Mouse (Mus musculus) erythroblast, adult 5-6 weeks (primary cell): ENCODE results near the gene Zfp746. TPM values are rescaled to one million over a fixed set of nuclear protein-coding genes. Genes with fewer than 3 reads are reported as not detected.
A peak's percentile ranks its signal among the peaks of the same experiment; 100 is the strongest.

Experiments
- ATAC-seq: replicated peaks from 2 replicates; pipeline ENCODE4 v1.8.0; 2016; ENCODE audit warnings: moderate number of reproducible peaks, mild to moderate bottlenecking, moderate TSS enrichment, inconsistent platforms; ENCODE audit not compliant: poor library complexity, low FRiP score, severe bottlenecking
- total RNA-seq, 2 experiments: library from RNA; stranded (forward) in 1 of 2; stranded (reverse) in 1 of 2; fragments of 150-400 nt in 1 of 2; fragments of 200-764, 138-1000 nt in 1 of 2; gene quantifications; 2 replicates each; pipeline versions ENCODE4 v1.2.3 to v1.2.4; 2015 to 2017; ENCODE audit warnings: low replicate concordance in 2 of 2

The Zfp746 gene
- total RNA-seq (2015; ENCODE audit: low replicate concordance) (8.1 and 14.2 TPM in 2 replicates), total RNA-seq (2017; ENCODE audit: low replicate concordance) (7.8 and 14.1 TPM in 2 replicates)

DNA sequence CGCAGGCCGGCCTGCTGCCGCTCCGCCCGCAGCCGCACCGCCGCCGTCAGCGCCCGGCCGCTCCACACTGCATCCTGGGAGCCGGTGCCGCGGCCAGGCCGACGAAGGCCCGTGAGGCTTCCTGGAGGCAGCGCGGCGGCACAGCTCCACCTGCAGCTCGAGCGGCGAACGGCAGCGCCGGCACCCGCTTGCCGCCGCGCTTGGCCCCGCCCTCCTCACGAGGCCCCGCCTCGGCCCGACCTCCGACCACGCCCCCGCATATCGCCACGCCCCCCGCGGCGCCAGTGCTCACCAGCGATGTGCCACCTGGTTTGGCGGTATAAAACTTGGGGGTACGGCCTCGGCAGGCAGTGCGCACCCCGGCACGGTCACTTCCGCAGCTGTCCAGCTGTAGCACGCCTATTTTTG lies at the start of gene Zfp746:
Zfp746 (minus strand) TSS at position 123 of the 408 bp plus-strand sequence.
- ATAC-seq = peak; percentile 91

DNA sequence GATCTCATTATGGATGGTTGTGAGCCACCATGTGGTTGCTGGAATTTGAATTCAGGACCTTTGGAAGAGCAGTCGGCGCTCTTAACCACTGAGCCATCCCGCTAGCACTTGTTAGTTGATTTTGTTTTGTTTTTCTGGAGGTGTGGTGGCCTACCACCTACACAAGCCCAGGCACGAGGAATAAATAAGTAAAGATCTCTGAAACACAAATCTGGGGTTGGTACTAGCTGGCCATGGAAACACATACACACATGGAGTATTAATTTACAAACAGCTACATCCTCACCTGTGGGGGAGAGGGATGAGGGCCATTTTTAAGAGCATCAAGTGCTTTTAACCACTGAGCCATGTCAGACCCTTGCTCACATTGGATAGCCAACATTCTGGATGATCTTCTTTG lies 34.7 kb upstream of the Zfp746 start:
- ATAC-seq = peak; percentile 99

DNA sequence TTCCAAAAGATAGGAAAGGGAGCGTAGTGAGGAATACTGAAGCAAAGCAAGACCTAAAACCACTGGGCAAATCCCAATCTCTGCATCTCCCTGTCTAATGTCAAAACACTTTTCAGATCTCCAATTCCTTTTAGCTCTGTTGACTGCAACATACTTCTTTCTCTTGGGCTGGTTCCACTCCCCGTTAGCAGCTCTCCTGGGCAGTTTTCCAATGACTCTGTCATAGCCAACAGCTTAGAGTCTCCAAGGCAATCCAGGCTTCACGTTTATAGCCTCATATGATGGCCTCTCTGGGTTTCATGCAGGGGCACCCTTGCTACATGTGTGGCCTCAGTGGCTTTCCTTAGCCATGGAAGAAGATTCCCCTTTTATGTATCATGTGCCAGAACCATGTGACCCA lies 29.6 kb upstream of the Zfp746 start:
- no peak for ATAC-seq

DNA sequence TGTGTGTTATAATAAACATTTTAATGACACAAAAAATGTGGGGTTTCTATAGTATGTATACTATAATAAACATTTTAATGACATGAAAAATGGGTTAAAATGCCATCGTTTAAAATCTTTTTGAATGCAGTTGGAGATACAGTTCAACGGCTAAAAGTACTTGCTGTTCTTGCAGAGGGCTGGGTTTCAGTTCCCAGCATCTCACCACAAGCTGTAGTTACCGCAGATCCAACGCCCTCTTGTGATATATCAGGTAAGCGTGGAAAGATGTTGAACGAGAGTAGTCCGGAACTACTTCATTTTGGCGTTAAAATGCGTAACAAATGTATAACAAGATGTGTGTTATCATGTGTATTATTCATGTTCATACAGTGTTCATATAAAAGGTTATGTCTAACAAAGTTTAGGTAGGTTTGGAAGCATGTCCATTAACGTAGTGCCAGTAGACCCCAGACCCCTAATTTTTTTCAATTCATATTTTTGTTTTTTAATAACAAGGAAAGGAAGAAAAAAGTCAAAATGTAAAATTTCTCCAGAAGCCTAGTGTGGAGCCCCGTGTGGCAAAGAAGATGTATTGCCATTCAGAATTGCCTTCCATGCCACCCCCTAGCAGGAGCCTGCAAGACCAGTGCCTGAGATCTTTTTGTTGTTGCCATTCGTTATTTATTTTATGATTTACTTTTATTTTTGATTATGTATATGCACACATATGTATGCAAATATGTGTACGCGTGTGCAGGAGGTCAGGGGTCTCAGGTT lies 743 bp upstream of the Zfp746 start:
- no peak for ATAC-seq

DNA sequence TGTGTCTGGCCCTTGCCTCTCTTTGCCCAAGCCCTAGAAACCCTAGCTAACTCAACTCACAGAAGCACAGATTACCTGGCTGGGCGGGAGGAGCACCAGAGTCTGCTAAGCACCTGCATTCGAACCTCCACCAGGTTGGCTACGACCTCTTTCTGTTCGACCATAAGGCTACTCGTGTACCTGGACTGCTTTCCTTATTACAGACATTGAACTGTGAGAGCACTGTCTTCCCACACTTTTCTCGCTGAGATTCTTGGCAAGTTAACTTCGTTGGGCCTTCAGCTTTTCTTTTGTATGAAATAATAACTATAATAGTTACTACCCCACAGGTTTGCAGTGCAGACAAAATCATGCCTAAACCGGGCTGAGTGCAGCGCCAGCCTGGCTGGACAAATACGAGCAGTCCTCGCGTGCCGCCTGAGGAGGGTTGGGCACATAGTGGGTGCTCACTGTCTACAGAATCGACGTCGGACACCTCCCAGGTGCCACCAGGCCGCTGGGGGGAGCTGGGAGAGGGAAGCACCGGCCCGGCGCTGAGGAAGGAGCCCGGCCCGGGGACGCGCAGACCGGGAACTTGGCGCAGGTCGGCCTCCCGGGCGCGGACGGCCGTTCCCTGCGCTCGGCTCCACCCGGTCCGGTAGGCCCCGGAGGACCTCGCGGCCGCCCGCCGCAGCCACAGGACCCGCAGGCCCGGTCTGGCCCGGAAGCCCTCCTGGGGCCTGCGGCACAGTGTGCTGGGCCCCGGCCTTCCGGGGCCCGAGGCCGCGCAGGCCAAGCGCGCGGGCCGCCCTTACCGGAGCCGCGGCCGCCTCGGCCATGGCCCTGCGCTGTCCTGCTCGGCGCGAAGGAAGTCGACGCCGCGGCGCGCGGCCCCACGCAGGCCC lies 630 bp downstream of the Zfp746 start:
- ATAC-seq = peak; percentile 77

DNA sequence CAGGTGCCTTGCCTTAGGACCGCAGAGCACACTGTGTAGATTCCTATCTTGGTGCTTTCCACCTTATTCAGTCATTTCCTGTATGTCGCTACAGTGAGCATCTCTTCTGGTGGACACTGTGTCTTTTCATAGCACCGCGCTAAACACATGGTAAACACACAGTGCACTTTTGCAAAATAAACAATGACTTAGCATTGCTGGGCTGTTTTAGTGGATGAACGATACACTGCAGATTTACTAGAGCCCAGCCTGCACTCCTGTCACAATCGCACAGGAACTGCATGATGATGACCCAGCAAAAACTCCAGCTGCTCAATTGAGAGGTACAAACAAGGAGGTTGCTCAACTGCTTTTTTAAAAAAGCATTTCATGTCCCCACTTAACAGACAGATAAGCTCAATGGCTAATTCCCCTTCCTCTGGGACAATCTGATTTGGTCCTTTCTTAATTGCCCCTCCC lies 2.6 kb downstream of the Zfp746 start:
- peak; percentile 23; the same call in 1 of the 2 replicates for ATAC-seq

DNA sequence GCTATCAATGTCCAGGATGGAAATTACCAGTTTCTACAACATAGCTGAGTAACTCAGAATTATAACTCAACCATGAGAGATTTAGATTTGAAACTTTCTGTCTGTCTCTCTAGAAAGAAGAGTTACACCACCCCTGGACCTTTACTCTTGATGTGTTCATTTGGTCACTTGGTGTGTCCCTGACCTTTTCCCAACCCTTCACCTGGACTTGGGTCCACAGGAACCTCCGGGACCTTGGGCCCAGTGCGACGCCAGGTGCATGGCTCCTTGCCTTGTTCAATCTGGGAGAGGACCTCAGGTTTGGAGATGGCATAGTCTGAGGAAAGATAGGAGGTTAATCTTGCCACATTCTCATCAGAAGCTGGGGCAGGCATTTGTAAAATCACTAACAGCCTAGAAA lies 4.4 kb downstream of the Zfp746 start:
- no peak for ATAC-seq

DNA sequence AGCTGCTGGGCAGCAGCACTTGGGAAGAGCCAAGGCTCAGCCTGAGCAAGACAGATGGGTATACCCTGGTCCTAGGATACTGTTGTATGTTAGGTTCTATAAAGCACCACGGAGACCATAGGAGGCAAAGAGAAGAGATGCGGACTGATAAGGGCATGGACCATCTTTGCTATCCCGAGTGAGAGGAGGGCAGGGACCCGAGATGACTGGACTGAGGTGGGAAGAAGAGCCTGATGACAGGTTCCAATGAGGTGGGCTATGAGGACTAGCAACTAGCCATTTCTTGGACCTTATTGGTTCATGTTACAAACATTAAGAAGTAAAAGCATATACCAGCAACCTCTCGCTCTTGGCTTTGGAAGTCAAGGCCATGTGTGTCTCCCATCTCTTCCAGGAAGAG lies 5.4 kb downstream of the Zfp746 start:
- ATAC-seq = no peak

DNA sequence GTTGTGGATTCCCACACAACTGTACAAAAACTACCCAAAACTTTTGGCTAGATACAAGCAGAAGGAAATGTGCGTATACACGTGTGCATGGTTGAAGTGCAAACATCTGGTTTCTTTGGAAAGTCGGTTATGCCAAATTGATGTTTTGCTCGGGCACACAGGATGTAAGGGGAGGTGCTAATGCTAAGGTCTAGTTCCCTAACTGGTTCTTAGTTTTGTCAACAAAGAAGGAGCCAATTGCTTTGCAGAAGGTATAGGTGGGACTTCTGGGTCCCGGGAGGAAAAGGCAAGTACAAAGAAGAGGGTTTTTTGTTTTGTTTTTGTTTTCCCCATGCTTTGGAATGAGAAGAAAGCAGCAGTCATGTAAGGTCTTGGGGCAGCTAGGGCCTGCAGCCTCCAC lies 13.1 kb downstream of the Zfp746 start:
- ATAC-seq = no peak

DNA sequence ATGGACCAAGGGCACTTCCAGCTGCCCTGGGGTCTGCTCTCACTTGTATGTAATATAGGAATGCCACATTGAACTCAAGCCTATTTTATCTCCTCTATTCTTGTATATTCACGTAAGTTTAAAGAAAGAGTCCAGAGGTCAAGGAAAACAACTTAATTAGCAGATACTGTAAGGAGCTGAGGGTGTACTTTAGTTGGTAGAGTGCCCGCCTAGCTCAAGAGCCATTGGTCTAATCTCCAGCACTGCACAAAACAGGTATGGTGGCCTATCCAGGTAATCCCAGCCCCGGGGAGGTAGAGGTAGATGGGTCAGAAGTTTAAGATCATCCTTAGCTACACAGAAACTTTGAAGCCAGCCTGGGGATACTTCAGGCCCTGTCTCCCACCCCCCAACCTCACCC lies 18.9 kb downstream of the Zfp746 start:
- ATAC-seq = no peak

DNA sequence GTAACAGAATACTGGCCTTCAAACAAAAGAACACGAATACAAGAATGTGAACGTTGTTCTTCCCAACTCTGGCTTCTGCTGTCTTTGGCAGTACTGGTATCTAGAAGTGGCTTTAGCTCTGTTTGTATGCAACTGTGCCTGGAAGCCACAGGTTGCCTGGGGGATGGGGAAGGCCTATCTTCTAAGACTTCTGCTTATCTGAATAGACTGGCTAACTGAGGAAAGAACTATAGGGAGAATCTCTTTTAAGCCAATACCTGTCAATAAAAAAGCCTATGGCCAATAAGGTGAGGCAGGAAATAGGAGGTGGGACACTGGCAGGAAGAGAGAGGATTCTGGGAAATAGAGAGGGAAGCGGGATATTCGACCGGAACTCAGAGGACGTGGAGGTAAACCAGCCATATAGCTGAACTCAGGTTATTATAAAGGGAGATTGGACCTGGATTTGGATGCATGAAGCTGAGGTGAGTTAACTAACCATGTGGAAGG lies 20.8 kb downstream of the Zfp746 start:
- no peak for ATAC-seq

DNA sequence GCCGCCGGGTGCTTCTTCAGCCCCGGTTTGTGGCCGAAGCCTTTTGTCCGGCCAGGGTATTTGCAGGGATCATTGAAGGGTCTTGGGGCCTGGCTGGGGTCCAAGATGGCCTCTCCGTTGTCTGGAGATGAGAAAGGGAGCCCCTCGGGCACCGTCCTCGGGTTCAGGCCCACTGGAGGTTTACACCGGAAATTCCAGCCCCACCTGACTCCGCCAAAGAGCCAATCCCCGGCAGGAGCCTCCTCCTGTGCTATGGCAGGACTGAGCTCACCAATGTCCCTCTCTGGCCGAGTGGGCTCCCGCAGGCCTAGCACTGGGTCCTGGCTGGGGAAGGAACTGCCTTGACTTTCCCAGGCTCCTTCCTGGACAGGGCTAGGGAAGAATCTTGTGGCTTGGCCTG lies 21.9 kb downstream of the Zfp746 start:
- no peak for ATAC-seq

DNA sequence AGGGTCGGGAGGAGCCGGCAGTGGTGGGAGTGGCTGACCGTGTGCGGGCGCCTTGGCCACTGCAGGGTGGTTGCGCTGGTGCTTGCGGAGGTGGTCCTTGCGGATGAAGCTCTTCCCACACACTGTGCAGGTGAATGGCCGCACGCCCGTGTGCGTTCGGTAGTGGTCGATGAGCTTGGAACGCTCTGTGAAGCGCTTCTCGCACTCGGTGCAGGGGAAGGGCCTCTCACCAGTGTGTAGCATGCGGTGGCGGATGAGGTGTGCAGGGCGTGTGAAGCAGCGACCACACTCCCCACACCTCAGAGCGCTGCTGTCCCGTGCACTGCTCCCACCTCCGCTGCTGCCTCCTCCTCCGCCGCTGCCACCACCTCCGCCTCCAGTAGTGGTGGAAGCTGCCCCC lies 22.5 kb downstream of the Zfp746 start:
- no peak for ATAC-seq

DNA sequence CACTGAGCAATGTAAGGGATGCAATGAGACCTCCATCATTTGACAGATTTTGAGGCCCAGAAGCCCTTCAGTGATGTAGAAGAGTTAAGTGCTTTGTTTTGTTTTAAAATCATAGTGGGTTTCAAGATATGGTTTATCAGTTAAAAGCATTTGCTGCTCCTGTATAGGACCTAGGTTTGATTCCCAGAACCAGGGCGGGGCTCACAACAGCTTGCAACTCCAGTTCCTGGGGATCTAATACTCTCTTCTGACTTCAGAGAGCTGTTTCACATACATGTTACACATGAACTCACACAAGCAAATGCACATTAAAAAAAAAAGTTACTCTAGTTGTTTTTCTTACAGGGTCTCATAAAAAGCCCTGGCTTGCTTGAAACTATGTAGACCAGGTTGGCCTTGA lies 25.5 kb downstream of the Zfp746 start:
- ATAC-seq = no peak

DNA sequence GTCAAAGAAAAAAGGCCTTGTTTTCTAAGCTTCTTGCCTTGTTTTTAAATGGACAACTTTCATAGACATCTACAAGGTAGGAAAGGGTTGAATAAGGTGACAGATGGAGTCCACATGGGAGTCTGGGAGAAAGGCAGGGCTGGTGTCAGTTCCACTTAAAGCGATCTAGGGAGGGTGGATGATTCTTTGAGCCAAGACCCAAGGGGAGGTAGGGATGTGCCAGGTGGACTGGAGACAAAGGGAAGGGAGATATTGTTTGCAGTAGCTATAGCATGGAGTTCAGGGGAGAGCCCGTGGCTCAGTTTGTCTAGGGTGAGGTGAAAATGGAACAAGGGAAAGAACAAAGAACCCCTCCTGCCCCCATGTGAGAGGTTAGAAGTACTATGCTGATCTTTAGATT lies 26.0 kb downstream of the Zfp746 start:
- no peak for ATAC-seq

DNA sequence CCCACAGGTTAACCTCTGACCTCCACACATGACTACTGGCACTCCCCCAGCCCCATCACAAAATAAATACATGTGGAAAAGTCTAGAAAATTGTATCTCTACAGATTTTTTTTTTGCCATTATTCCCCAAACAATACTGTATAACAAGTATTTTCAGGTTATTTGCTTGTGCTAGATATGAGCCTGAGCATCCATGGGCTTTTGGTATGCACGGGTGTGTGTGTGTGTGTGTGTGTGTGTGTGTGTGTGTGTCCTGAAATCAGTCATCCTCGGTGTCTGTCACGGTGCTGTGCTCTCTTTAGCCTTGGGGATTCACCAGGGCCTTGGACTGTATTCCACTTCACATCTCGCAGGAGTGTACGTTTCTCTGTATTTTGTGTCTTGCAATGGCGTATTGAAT lies 34.3 kb downstream of the Zfp746 start:
- no peak for ATAC-seq

DNA sequence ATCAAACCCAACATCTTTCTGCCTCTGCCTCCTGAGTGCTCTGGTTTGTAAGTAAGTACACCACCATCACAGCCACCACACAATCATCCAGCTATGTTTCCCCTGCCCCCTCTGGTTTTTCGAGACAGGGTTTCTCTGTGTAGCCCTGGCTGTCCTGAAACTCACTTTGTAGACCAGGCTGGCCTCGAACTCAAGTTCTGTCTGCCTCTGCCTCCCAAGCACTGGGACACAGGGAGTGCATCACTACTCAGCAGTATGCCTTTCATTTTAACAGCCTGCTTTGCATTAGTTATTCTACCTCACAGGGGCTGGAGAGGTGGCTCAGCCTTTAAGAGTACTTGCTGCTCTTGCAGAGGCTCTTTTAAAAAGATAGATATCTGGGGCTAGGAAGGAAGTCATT lies 34.7 kb downstream of the Zfp746 start:
- ATAC-seq = no peak

DNA sequence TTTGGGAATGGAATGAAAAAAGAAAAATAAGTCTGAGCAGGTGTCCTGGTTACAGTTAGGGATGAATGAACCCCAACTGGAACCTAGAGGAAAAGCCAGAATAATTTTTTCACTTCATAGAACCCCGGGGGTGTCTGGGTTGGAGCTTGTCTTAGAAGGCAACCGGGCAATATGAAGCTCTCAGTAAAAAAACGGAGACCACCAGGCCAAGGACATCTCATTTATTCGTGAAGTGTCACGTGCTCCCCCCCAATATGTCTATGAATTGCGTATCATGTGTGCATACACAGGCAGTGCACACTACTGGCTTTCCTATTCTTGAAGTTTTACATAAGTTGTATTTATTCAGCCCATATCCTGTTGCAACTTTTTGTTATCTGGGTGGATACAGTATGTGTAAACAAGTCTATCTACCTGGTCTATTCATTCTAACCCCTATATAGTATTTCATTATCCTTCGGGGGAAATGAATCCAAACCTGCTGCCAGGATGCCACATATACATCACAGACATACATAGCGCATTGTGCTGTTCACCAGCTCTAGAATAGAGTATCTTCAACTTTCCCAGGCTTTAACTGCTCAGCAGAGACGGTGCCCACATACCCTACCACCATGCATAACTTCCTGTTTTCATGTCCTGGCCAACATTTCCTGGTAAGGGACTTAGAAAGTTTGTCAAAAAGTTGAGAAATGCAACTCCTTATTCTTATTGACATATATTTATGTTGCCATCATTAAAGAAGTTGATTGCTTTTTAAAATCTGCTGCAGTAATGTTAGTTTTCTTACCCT lies 36.9 kb downstream of the Zfp746 start:
- no peak for ATAC-seq

DNA sequence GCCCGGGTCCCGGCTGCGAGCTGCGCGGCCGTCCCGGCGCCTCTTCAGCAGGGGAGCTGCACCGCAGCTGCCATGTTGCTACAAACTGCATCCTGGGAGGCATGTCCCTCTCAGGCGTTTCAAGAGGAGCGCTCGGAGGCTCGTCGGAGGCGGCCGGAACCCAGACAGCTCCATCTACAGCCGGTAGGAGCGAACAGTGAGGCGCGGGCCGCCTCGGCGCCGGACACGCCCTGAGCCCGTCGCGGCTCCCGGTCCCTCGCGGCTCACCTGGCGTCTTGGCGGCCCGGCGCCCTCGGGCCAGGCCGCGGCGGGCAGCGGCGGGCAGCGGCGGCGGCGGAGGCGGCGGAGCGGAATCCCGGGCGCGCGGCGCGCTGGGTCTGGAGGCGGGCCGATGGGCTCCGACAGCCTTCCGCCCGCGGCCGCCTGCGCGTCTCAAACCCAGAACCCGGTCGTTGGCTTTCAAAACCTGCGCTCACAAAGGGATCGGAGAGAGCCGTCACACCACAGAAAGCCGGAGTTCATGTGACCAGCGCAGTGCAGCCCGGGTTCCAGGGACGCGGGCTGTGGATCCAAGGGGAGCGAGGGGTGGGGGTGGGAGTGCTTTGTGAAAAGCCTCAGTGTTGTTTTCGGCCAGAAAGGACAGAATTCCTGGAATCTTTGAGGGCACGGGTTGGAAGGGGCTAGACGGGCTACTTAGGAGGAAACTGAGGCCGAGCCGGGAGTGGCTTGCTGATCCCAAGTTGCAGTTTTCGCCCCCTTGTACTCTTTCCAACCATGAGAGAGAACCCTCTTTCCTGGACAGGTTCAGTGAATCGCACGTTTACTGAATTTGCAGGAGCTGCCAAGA lies 37.7 kb downstream of the Zfp746 start, which contains the start of gene Zfp777:
Zfp777 (minus strand) TSS at position 486 of the 847 bp plus-strand sequence.
- ATAC-seq = peak; percentile 82
